Mouse (Mus musculus): ENCODE results near the gene Vasn. TPM values are rescaled to one million over a fixed set of nuclear protein-coding genes. Genes with fewer than 3 reads are reported as not detected.

The Vasn gene
- 9.0 and 10.6 TPM in 2 replicates for polyA plus RNA-seq (2016; fragmentation: Nextera tagmentation; extraction: Ambion mirVana)

- Histone ChIP-seq H3K4me1 (peaks cover 47% of the 10 kb centered on the region), H3K36me3 (no peaks in the 10 kb centered on the region), H3K27me3 (ENCODE audit: low read depth, poor library complexity, severe bottlenecking) (no peaks in the 10 kb centered on the region), H3K27ac (replicated peaks) (peak within 1 kb of the TSS; percentile 86), H3K4me3 (peak within 1 kb of the TSS; percentile 78), H3K9me3 (replicated peaks) (no peaks in the 10 kb centered on the region)
- 3% methylated on average over 22 of the region's 22 CpGs for WGBS
- DNase-seq (ENCODE audit: low spot score) = peak; percentile 86
These were observed at the start of gene Vasn, which contains the start of gene Dnaja3 for GRCm38 (mm10) chr16:4639831-4640237. TSS of gene Vasn (plus strand) at chr16:4639941. TSS of gene Dnaja3 (plus strand) at chr16:4639989.

- 94% methylated on average over 9 of the region's 9 CpGs for WGBS
- H3K9me3 ChIP-seq (replicated peaks) = no peaks in the 10 kb centered on the region
- no peak for DNase-seq (ENCODE audit: low spot score)
These were observed 49.5 kb upstream of the Vasn start for GRCm38 (mm10) chr16:4590236-4590635.

GRCm38 (mm10) chr16:4592909-4593875, 46.5 kb upstream of the Vasn start:
- H3K27me3 ChIP-seq (ENCODE audit: low read depth, poor library complexity, severe bottlenecking) = no peaks in the 10 kb centered on the region
- H3K36me3 ChIP-seq = peaks cover 18% of the 10 kb centered on the region
- no peaks in the 10 kb centered on the region for H3K9me3 ChIP-seq (replicated peaks)
- peak; percentile 59 for DNase-seq (ENCODE audit: low spot score)
- peak overlapping the region; percentile 99 for H3K27ac ChIP-seq (replicated peaks)
- peaks cover 57% of the 10 kb centered on the region for H3K4me1 ChIP-seq
- H3K4me3 ChIP-seq = peak overlapping the region; percentile 77
- WGBS = 16% methylated on average over 32 of the region's 32 CpGs

More at GRCm38 (mm10) chr16:4590236-4590635, 49.5 kb upstream of the Vasn start:
- Histone ChIP-seq H3K27me3 (ENCODE audit: low read depth, poor library complexity, severe bottlenecking) (no peaks in the 10 kb centered on the region), H3K27ac (replicated peaks) (no peak overlapping the region), H3K4me3 (no peak overlapping the region), H3K36me3 (peaks cover 13% of the 10 kb centered on the region), H3K4me1 (peaks cover 52% of the 10 kb centered on the region)

- DNase-seq (ENCODE audit: low spot score) = peak; percentile 94
- Histone ChIP-seq H3K36me3 (peaks cover 18% of the 10 kb centered on the region), H3K27ac (replicated peaks) (peak within 1 kb of the TSS; percentile 99), H3K9me3 (replicated peaks) (no peaks in the 10 kb centered on the region), H3K27me3 (ENCODE audit: low read depth, poor library complexity, severe bottlenecking) (no peaks in the 10 kb centered on the region), H3K4me3 (peak within 1 kb of the TSS; percentile 77), H3K4me1 (peaks cover 67% of the 10 kb centered on the region)
- under 1% methylated on average over 41 of the region's 74 CpGs for WGBS
These were observed 45.5 kb upstream of the Vasn start, which contains the start of gene Glis2 for GRCm38 (mm10) chr16:4593971-4594813. TSS of gene Glis2 (plus strand) at chr16:4594713.

GRCm38 (mm10) chr16:4594814-4595526, 44.8 kb upstream of the Vasn start:
- H3K27me3 ChIP-seq (ENCODE audit: low read depth, poor library complexity, severe bottlenecking) = no peaks in the 10 kb centered on the region
- peak overlapping the region; percentile 99 for H3K27ac ChIP-seq (replicated peaks)
- H3K9me3 ChIP-seq (replicated peaks) = no peaks in the 10 kb centered on the region
- peaks cover 75% of the 10 kb centered on the region for H3K4me1 ChIP-seq
- WGBS = under 1% methylated on average over 44 of the region's 52 CpGs
- no peak for DNase-seq (ENCODE audit: low spot score)
- H3K36me3 ChIP-seq = peaks cover 22% of the 10 kb centered on the region
- H3K4me3 ChIP-seq = peak overlapping the region; percentile 77

GRCm38 (mm10) chr16:4595527-4595963, 44.2 kb upstream of the Vasn start:
- 4% methylated on average over 5 of the region's 5 CpGs for WGBS
- Histone ChIP-seq H3K36me3 (peaks cover 17% of the 10 kb centered on the region), H3K4me1 (peaks cover 80% of the 10 kb centered on the region), H3K9me3 (replicated peaks) (no peaks in the 10 kb centered on the region), H3K4me3 (peak overlapping the region; percentile 77), H3K27ac (replicated peaks) (peak overlapping the region; percentile 99), H3K27me3 (ENCODE audit: low read depth, poor library complexity, severe bottlenecking) (no peaks in the 10 kb centered on the region)
- DNase-seq (ENCODE audit: low spot score) = peak; percentile 38

- 2% methylated on average over 3 of the region's 3 CpGs for WGBS
These were observed 43.5 kb upstream of the Vasn start for GRCm38 (mm10) chr16:4596141-4596728.

GRCm38 (mm10) chr16:4596836-4597235, 42.9 kb upstream of the Vasn start:
- Histone ChIP-seq H3K36me3 (0 out of 2 replicates have a peak, but pooled peaks cover 10% of the 10 kb centered on the region), H3K27me3 (ENCODE audit: low read depth, poor library complexity, severe bottlenecking) (no peaks in the 10 kb centered on the region), H3K4me3 (peak overlapping the region; percentile 77), H3K9me3 (replicated peaks) (no peaks in the 10 kb centered on the region), H3K4me1 (peaks cover 93% of the 10 kb centered on the region), H3K27ac (replicated peaks) (peak overlapping the region; percentile 99)
- 43% methylated on average over 2 of the region's 2 CpGs for WGBS
- no peak for DNase-seq (ENCODE audit: low spot score)

More at GRCm38 (mm10) chr16:4596141-4596728, 43.5 kb upstream of the Vasn start:
- peak overlapping the region; percentile 99 for H3K27ac ChIP-seq (replicated peaks)
- peaks cover 87% of the 10 kb centered on the region for H3K4me1 ChIP-seq
- H3K27me3 ChIP-seq (ENCODE audit: low read depth, poor library complexity, severe bottlenecking) = no peaks in the 10 kb centered on the region
- peak overlapping the region; percentile 77 for H3K4me3 ChIP-seq
- DNase-seq (ENCODE audit: low spot score) = peak; percentile 75
- 0 out of 2 replicates have a peak, but pooled peaks cover 10% of the 10 kb centered on the region for H3K36me3 ChIP-seq
- H3K9me3 ChIP-seq (replicated peaks) = no peaks in the 10 kb centered on the region

- Histone ChIP-seq H3K4me1 (peaks cover 93% of the 10 kb centered on the region), H3K27ac (replicated peaks) (peak overlapping the region; percentile 99), H3K4me3 (peak overlapping the region; percentile 77), H3K27me3 (ENCODE audit: low read depth, poor library complexity, severe bottlenecking) (no peaks in the 10 kb centered on the region), H3K36me3 (0 out of 2 replicates have a peak, but pooled peaks cover 10% of the 10 kb centered on the region), H3K9me3 (replicated peaks) (no peaks in the 10 kb centered on the region)
- WGBS = 64% methylated on average over 7 of the region's 7 CpGs
- no peak for DNase-seq (ENCODE audit: low spot score)
These were observed 42.4 kb upstream of the Vasn start for GRCm38 (mm10) chr16:4597296-4597695.

GRCm38 (mm10) chr16:4598041-4598440, 41.7 kb upstream of the Vasn start:
- H3K27ac ChIP-seq (replicated peaks) = peak overlapping the region; percentile 99
- H3K9me3 ChIP-seq (replicated peaks) = no peaks in the 10 kb centered on the region
- peak overlapping the region; percentile 77 for H3K4me3 ChIP-seq
- WGBS = 70% methylated on average over 5 of the region's 5 CpGs
- H3K4me1 ChIP-seq = peaks cover 93% of the 10 kb centered on the region
- DNase-seq (ENCODE audit: low spot score) = no peak
- H3K36me3 ChIP-seq = 0 out of 2 replicates have a peak, but pooled peaks cover 10% of the 10 kb centered on the region
- no peaks in the 10 kb centered on the region for H3K27me3 ChIP-seq (ENCODE audit: low read depth, poor library complexity, severe bottlenecking)

GRCm38 (mm10) chr16:4598891-4599543, 40.7 kb upstream of the Vasn start:
- Histone ChIP-seq H3K27me3 (ENCODE audit: low read depth, poor library complexity, severe bottlenecking) (no peaks in the 10 kb centered on the region), H3K36me3 (0 out of 2 replicates have a peak, but pooled peaks cover 10% of the 10 kb centered on the region), H3K4me1 (peaks cover 93% of the 10 kb centered on the region), H3K9me3 (replicated peaks) (no peaks in the 10 kb centered on the region), H3K4me3 (peak overlapping the region; percentile 77), H3K27ac (replicated peaks) (peak overlapping the region; percentile 99)
- WGBS = 31% methylated on average over 6 of the region's 6 CpGs
- peak; percentile 40 for DNase-seq (ENCODE audit: low spot score)
